Mouse (Mus musculus) neural tube, embryonic 11.5 days (tissue): ENCODE results near the gene Zfp560. TPM values are rescaled to one million over a fixed set of nuclear protein-coding genes. Genes with fewer than 3 reads are reported as not detected.
"Not testable (repeated sequence)": the region's sequence is repeated elsewhere in the genome, so short reads cannot be mapped to it uniquely, and the experiment has no call there.

Source experiments
- ATAC-seq: fragments of 200-750 bp; cut with Nextera tagmentation; 2 replicates; pipeline ENCODE4 v1.8.0; 2017; ENCODE audit warnings: moderate number of reproducible peaks, mild to moderate bottlenecking, moderate TSS enrichment, moderate library complexity; ENCODE audit not compliant: insufficient read depth, low FRiP score, low TSS enrichment
- DNase-seq: peaks from one replicate; pipeline ENCODE4 v3.0.0-alpha.2; 2015; ENCODE audit warnings: low spot score
- H3K27ac ChIP-seq: fragments of 300-500 bp; sonication (generic); 2 replicates; pipeline ENCODE4 v1.5.1; 2014; ENCODE audit warnings: low read depth, mild to moderate bottlenecking, low read length
- H3K27me3 ChIP-seq: fragments of 300-500 bp; sonication (generic); 2 replicates; pipeline ENCODE4 v1.6.1; 2014; ENCODE audit warnings: mild to moderate bottlenecking, low read length, mixed read lengths; ENCODE audit not compliant: control insufficient read depth, insufficient read depth
- H3K36me3 ChIP-seq: fragments of 300-500 bp; sonication (generic); 2 replicates; pipeline ENCODE4 v1.6.1; 2014; ENCODE audit warnings: mild to moderate bottlenecking, low read length, moderate library complexity, mixed read lengths; ENCODE audit not compliant: control insufficient read depth, insufficient read depth
- H3K4me1 ChIP-seq: fragments of 300-500 bp; sonication (generic); 2 replicates; pipeline ENCODE4 v1.6.1; 2014; ENCODE audit warnings: low read length, mixed read lengths; ENCODE audit not compliant: control insufficient read depth, insufficient read depth
- H3K4me2 ChIP-seq: fragments of 300-500 bp; sonication (generic); 2 replicates; pipeline ENCODE4 v1.6.1; 2014; ENCODE audit warnings: low read depth, mild to moderate bottlenecking, moderate library complexity
- H3K4me3 ChIP-seq: fragments of 300-500 bp; sonication (generic); 2 replicates; pipeline ENCODE4 v1.5.1; 2014; ENCODE audit warnings: low read depth, low read length
- H3K9ac ChIP-seq: fragments of 300-500 bp; sonication (generic); 2 replicates; pipeline ENCODE4 v1.6.1; 2014; ENCODE audit warnings: mild to moderate bottlenecking, low read length
- H3K9me3 ChIP-seq: fragments of 300-500 bp; sonication (generic); 2 replicates; pipeline ENCODE4 v1.6.1; 2016; ENCODE audit warnings: low read length; ENCODE audit not compliant: control insufficient read depth
- WGBS: fragments of 180-500 bp; shearing (Covaris S2); extraction: QIAGEN DNeasy Blood & Tissue Kit; methylation state at CpG from one replicate; pipeline ENCODE4 v1.1.7; 2014; 5-methylcytosine and 5-hydroxymethylcytosine counted together
- polyA plus RNA-seq: library from polyadenylated mRNA; unstranded; fragments of >200 nt; fragmentation: Nextera tagmentation; extraction: Ambion mirVana; gene quantifications from 2 replicates; pipeline ENCODE4 v1.2.1, GENCODE M21; 2014

Gene Zfp560
- polyA plus RNA-seq, 1 experiment from 2014 or later = 33.8 TPM

- Histone ChIP-seq H3K36me3 (no peaks in the 10 kb centered on the region), H3K4me1 (no peaks in the 10 kb centered on the region), H3K27ac (no peak within 1 kb of the TSS), H3K27me3 (no peaks in the 10 kb centered on the region), H3K9ac (no peak within 1 kb of the TSS), H3K4me3 (no peak within 1 kb of the TSS), H3K9me3 (no peaks in the 10 kb centered on the region), H3K4me2 (no peak within 1 kb of the TSS)
- no peak for DNase-seq
- ATAC-seq = no peak
These were observed 49.0 kb downstream of the Zfp560 start, which contains the start of gene Olfr18 for GRCm38 (mm10) chr9:20335994-20336393. Olfr18 (minus strand) TSS chr9:20336094.

DNA sequence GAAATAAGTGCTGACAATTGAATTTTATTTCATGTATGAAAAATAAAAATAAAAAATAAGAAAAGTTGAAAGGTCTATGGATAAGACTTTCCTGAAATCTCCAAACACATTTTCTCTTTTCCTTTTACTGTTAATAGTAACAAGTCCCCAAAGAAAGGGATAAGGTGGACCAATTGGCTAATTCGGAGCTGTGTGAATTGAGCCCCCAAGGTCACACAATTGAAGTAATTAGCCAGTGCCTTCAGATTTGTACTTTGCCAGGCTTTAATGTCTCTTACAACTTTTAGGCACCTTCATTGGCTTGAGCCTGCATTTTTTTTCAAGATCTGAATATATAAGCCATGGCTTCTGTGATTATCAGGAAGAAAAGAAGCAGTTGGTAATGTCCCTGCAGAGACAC, 86.7 kb downstream of the Zfp560 start, which contains the start of gene Olfr873:
TSS of gene Olfr873 (plus strand) at position 301 of the 400 bp plus-strand sequence.
- Histone ChIP-seq H3K4me3 (no peak within 1 kb of the TSS), H3K9me3 (no peaks in the 10 kb centered on the region; the same call in 1 of the 2 replicates), H3K36me3 (no peaks in the 10 kb centered on the region), H3K27me3 (no peaks in the 10 kb centered on the region), H3K4me2 (no peak within 1 kb of the TSS), H3K9ac (no peak within 1 kb of the TSS), H3K4me1 (no peaks in the 10 kb centered on the region), H3K27ac (no peak within 1 kb of the TSS)
- DNase-seq (no peak), ATAC-seq (no peak)
- 96% methylated on average over 1 of the region's 1 CpGs for WGBS

DNA sequence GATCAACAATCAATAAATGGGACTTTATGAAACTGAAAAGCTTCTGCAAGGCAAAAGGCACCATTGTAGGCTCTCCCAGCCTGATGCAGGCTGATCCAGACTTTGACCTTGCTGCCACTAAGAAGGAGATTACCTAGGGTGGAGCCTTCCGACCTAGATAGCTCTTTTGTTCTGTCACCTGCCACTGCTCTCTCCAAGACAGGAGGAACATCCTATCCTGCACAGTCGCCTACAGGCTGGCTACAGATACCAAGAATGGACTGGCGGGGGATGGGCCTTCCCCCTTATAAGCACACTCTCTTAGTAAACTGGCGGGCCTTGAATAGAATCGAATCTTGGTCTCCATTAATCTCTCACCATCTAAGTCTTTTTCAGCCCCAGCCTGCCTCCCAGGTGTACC, 89.4 kb downstream of the Zfp560 start:
- not testable (repeated sequence) for H3K4me3 ChIP-seq, ATAC-seq, H3K36me3 ChIP-seq, H3K27ac ChIP-seq, H3K9ac ChIP-seq, DNase-seq, H3K9me3 ChIP-seq, H3K4me2 ChIP-seq, H3K27me3 ChIP-seq, H3K4me1 ChIP-seq
- 83% methylated on average over 5 of the region's 5 CpGs for WGBS

Other genes starting within 250 kb of the Zfp560 start
- gene Olfr870, start 211.1 kb downstream of the Zfp560 start, polyA plus RNA-seq = not detected in 2 replicates
- not detected in 2 replicates for gene Olfr871, start 173.0 kb downstream of the Zfp560 start, polyA plus RNA-seq
- gene Olfr872, start 148.1 kb downstream of the Zfp560 start, polyA plus RNA-seq = not detected in 2 replicates
- gene Olfr39, start 102.8 kb downstream of the Zfp560 start, polyA plus RNA-seq = not detected in 2 replicates
- not detected in 2 replicates for gene Olfr873, start 86.6 kb downstream of the Zfp560 start, polyA plus RNA-seq
- gene Olfr18, start 49.1 kb downstream of the Zfp560 start, polyA plus RNA-seq = not detected in 2 replicates
- gene Zfp26, start 75.0 kb upstream of the Zfp560 start, polyA plus RNA-seq = 31.0 and 37.7 TPM in 2 replicates
- gene Zfp426, start 107.6 kb upstream of the Zfp560 start, polyA plus RNA-seq = 35.4 and 37.6 TPM in 2 replicates
- 137 and 141 TPM in 2 replicates for gene Zfp266, start 136.2 kb upstream of the Zfp560 start, polyA plus RNA-seq
- 21.2 and 21.6 TPM in 2 replicates for gene Zfp846, start 196.1 kb upstream of the Zfp560 start, polyA plus RNA-seq